Mouse (Mus musculus): ENCODE results near the gene Flad1.

GRCm38 (mm10) chr3:89430171-89431159 is 18.8 kb upstream of the Flad1 start, which contains the start of gene Pygo2:
- TF ChIP-seq POLR2A (IDR thresholded peaks at IDR 0.05; ENCODE audit: control insufficient read depth, extremely low read depth, insufficient read depth, low read length, poor library complexity) (peak; percentile 44; the same call in 1 of the 2 replicates), CTCF (IDR thresholded peaks at IDR 0.05; ENCODE audit: borderline replicate concordance, control insufficient read depth, extremely low read depth, insufficient read depth, low read length, poor library complexity) (peak; percentile 42; the same call in 1 of the 2 replicates)
